Mouse (Mus musculus): ENCODE measurements at regions not wholly inside any gene's neighbourhood (a gene's known extent, or its start where the extent isn't known, plus 50 kb on each side); places are given as distances from the start of the nearest gene placed in this dataset.

- Histone ChIP-seq H3K9me3 (replicated peaks) (no peaks in the 10 kb centered on the region), H3K4me2 (replicated peaks) (no peak overlapping the region), H3K4me3 (no peak overlapping the region), H3K4me1 (no peaks in the 10 kb centered on the region), H3K9ac (no peak overlapping the region), H3K36me3 (no peaks in the 10 kb centered on the region), H3K27me3 (no peaks in the 10 kb centered on the region), H3K27ac (no peak overlapping the region)
- WGBS, result 52% methylated on average over 11 of the region's 13 CpGs
- ATAC-seq (ENCODE audit: low FRiP score), result no peak
These were observed 63.4 kb downstream of the Irx2 start for GRCm38 (mm10) chr13:72691783-72692729.

- WGBS, result 79% methylated on average over 3 of the region's 3 CpGs
- Histone ChIP-seq H3K27ac (no peak overlapping the region), H3K36me3 (no peaks in the 10 kb centered on the region), H3K9ac (no peak overlapping the region), H3K27me3 (no peaks in the 10 kb centered on the region; the same call in 1 of the 2 replicates), H3K4me3 (no peak overlapping the region), H3K4me2 (replicated peaks) (no peak overlapping the region), H3K9me3 (replicated peaks) (no peaks in the 10 kb centered on the region), H3K4me1 (peaks cover 7% of the 10 kb centered on the region)
- ATAC-seq (ENCODE audit: low FRiP score), result no peak
These were observed 78.8 kb downstream of the Irx2 start for GRCm38 (mm10) chr13:72707469-72707868.

- Histone ChIP-seq H3K9ac (no peak overlapping the region), H3K36me3 (no peaks in the 10 kb centered on the region), H3K27me3 (no peaks in the 10 kb centered on the region; the same call in 1 of the 2 replicates), H3K4me1 (peaks cover 7% of the 10 kb centered on the region), H3K4me3 (no peak overlapping the region), H3K4me2 (replicated peaks) (no peak overlapping the region), H3K27ac (no peak overlapping the region), H3K9me3 (replicated peaks) (no peaks in the 10 kb centered on the region)
- 79% methylated on average over 2 of the region's 2 CpGs for WGBS
- no peak for ATAC-seq (ENCODE audit: low FRiP score)
These were observed 80.1 kb downstream of the Irx2 start for GRCm38 (mm10) chr13:72708728-72709127.

GRCm38 (mm10) chr13:72710051-72710450, 81.4 kb downstream of the Irx2 start:
- no peak for ATAC-seq (ENCODE audit: low FRiP score)
- no peaks in the 10 kb centered on the region; the same call in 1 of the 2 replicates for H3K27me3 ChIP-seq
- H3K9ac ChIP-seq, result no peak overlapping the region
- H3K36me3 ChIP-seq, result no peaks in the 10 kb centered on the region
- no peak overlapping the region for H3K4me2 ChIP-seq (replicated peaks)
- no peak overlapping the region for H3K4me3 ChIP-seq
- peaks cover 10% of the 10 kb centered on the region for H3K4me1 ChIP-seq
- no peak overlapping the region for H3K27ac ChIP-seq
- H3K9me3 ChIP-seq (replicated peaks), result no peaks in the 10 kb centered on the region
- 83% methylated on average over 5 of the region's 5 CpGs for WGBS

GRCm38 (mm10) chr13:72711136-72711535, 82.5 kb downstream of the Irx2 start:
- Histone ChIP-seq H3K4me3 (no peak overlapping the region), H3K27ac (no peak overlapping the region), H3K36me3 (no peaks in the 10 kb centered on the region), H3K9me3 (replicated peaks) (no peaks in the 10 kb centered on the region), H3K27me3 (no peaks in the 10 kb centered on the region; the same call in 1 of the 2 replicates), H3K4me1 (peaks cover 10% of the 10 kb centered on the region), H3K9ac (no peak overlapping the region), H3K4me2 (replicated peaks) (no peak overlapping the region)
- WGBS, result 76% methylated on average over 8 of the region's 8 CpGs
- ATAC-seq (ENCODE audit: low FRiP score), result no peak

GRCm38 (mm10) chr13:72711842-72712330, 83.3 kb downstream of the Irx2 start:
- H3K4me3 ChIP-seq, result no peak overlapping the region
- H3K36me3 ChIP-seq, result no peaks in the 10 kb centered on the region
- no peak overlapping the region for H3K4me2 ChIP-seq (replicated peaks)
- H3K27me3 ChIP-seq, result no peaks in the 10 kb centered on the region; the same call in 1 of the 2 replicates
- H3K9me3 ChIP-seq (replicated peaks), result no peaks in the 10 kb centered on the region
- H3K27ac ChIP-seq, result no peak overlapping the region
- ATAC-seq (ENCODE audit: low FRiP score), result no peak
- H3K9ac ChIP-seq, result no peak overlapping the region
- peaks cover 10% of the 10 kb centered on the region for H3K4me1 ChIP-seq
- 82% methylated on average over 4 of the region's 4 CpGs for WGBS

GRCm38 (mm10) chr13:72714793-72715192, 86.2 kb downstream of the Irx2 start:
- 68% methylated on average over 7 of the region's 7 CpGs for WGBS
- Histone ChIP-seq H3K9me3 (replicated peaks) (no peaks in the 10 kb centered on the region), H3K9ac (no peak overlapping the region), H3K27me3 (peaks cover 3% of the 10 kb centered on the region; the same call in 1 of the 2 replicates), H3K36me3 (no peaks in the 10 kb centered on the region), H3K4me3 (no peak overlapping the region), H3K4me1 (peaks cover 10% of the 10 kb centered on the region), H3K4me2 (replicated peaks) (no peak overlapping the region), H3K27ac (no peak overlapping the region)
- no peak for ATAC-seq (ENCODE audit: low FRiP score)

- H3K4me3 ChIP-seq, result no peak overlapping the region
- WGBS, result 70% methylated on average over 6 of the region's 6 CpGs
- H3K27me3 ChIP-seq, result peaks cover 3% of the 10 kb centered on the region; the same call in 1 of the 2 replicates
- no peak overlapping the region for H3K9ac ChIP-seq
- no peaks in the 10 kb centered on the region for H3K36me3 ChIP-seq
- H3K9me3 ChIP-seq (replicated peaks), result no peaks in the 10 kb centered on the region
- no peak for ATAC-seq (ENCODE audit: low FRiP score)
- H3K27ac ChIP-seq, result no peak overlapping the region
- no peak overlapping the region for H3K4me2 ChIP-seq (replicated peaks)
- peaks cover 3% of the 10 kb centered on the region; the same call in 1 of the 2 replicates for H3K4me1 ChIP-seq
These were observed 87.5 kb downstream of the Irx2 start for GRCm38 (mm10) chr13:72715959-72716680.

GRCm38 (mm10) chr13:72727126-72727525, 98.5 kb downstream of the Irx2 start:
- Histone ChIP-seq H3K4me3 (no peak overlapping the region), H3K36me3 (no peaks in the 10 kb centered on the region), H3K9ac (no peak overlapping the region), H3K27ac (no peak overlapping the region), H3K27me3 (peaks cover 12% of the 10 kb centered on the region; the same call in 1 of the 2 replicates), H3K4me2 (replicated peaks) (no peak overlapping the region), H3K4me1 (peaks cover 13% of the 10 kb centered on the region), H3K9me3 (replicated peaks) (no peaks in the 10 kb centered on the region)
- 35% methylated on average over 9 of the region's 9 CpGs for WGBS
- peak; percentile 94 for ATAC-seq (ENCODE audit: low FRiP score)

GRCm38 (mm10) chr13:72735916-72736315, 107.3 kb downstream of the Irx2 start:
- WGBS, result 78% methylated on average over 8 of the region's 8 CpGs
- Histone ChIP-seq H3K4me1 (no peaks in the 10 kb centered on the region), H3K4me2 (replicated peaks) (no peak overlapping the region), H3K9me3 (replicated peaks) (no peaks in the 10 kb centered on the region), H3K27me3 (peaks cover 6% of the 10 kb centered on the region; the same call in 1 of the 2 replicates), H3K36me3 (no peaks in the 10 kb centered on the region), H3K27ac (no peak overlapping the region), H3K9ac (no peak overlapping the region), H3K4me3 (no peak overlapping the region)
- no peak for ATAC-seq (ENCODE audit: low FRiP score)

- H3K36me3 ChIP-seq, result no peaks in the 10 kb centered on the region
These were observed 108.4 kb downstream of the Irx2 start for GRCm38 (mm10) chr13:72736992-72737391.

GRCm38 (mm10) chr13:72747187-72747586, 118.6 kb downstream of the Irx2 start:
- ATAC-seq (ENCODE audit: low FRiP score), result no peak
- 79% methylated on average over 3 of the region's 3 CpGs for WGBS

More at GRCm38 (mm10) chr13:72736992-72737391, 108.4 kb downstream of the Irx2 start:
- WGBS, result 80% methylated on average over 8 of the region's 8 CpGs
- no peak overlapping the region for H3K4me3 ChIP-seq
- ATAC-seq (ENCODE audit: low FRiP score), result no peak
- no peak overlapping the region for H3K4me2 ChIP-seq (replicated peaks)
- no peak overlapping the region for H3K9ac ChIP-seq
- H3K27me3 ChIP-seq, result peaks cover 6% of the 10 kb centered on the region; the same call in 1 of the 2 replicates
- H3K27ac ChIP-seq, result no peak overlapping the region
- no peaks in the 10 kb centered on the region for H3K9me3 ChIP-seq (replicated peaks)
- H3K4me1 ChIP-seq, result no peaks in the 10 kb centered on the region

More at GRCm38 (mm10) chr13:72747187-72747586, 118.6 kb downstream of the Irx2 start:
- Histone ChIP-seq H3K4me1 (no peaks in the 10 kb centered on the region), H3K27ac (no peak overlapping the region), H3K9me3 (replicated peaks) (no peaks in the 10 kb centered on the region), H3K4me3 (no peak overlapping the region), H3K9ac (no peak overlapping the region), H3K27me3 (no peaks in the 10 kb centered on the region), H3K36me3 (no peaks in the 10 kb centered on the region), H3K4me2 (replicated peaks) (no peak overlapping the region)

All from hindbrain, embryonic 12.5 days (tissue).